Mouse (Mus musculus): Measurements from ENCODE around the gene Ptger1. TPM values are rescaled to one million over a fixed set of nuclear protein-coding genes. Genes with fewer than 3 reads are reported as not detected.

Gene Ptger1
- total RNA-seq (2021): under 1 TPM; 0.20 to 0.53 TPM

- intact Hi-C loops (cut with DNase I): no loop called here
- peak; percentile 67 to 73 for DNase-seq
These were observed at the start of gene Ptger1 for GRCm38 (mm10) chr8:83665969-83666865. TSS of gene Ptger1 (plus strand) at chr8:83666678.

- no peak for DNase-seq
- intact Hi-C loops (cut with DNase I): no loop called here
These were observed 49.4 kb upstream of the Ptger1 start for GRCm38 (mm10) chr8:83617111-83617510.

- intact Hi-C loops (cut with DNase I): no loop called here
These were observed 47.9 kb upstream of the Ptger1 start for GRCm38 (mm10) chr8:83618566-83618965.

DNA sequence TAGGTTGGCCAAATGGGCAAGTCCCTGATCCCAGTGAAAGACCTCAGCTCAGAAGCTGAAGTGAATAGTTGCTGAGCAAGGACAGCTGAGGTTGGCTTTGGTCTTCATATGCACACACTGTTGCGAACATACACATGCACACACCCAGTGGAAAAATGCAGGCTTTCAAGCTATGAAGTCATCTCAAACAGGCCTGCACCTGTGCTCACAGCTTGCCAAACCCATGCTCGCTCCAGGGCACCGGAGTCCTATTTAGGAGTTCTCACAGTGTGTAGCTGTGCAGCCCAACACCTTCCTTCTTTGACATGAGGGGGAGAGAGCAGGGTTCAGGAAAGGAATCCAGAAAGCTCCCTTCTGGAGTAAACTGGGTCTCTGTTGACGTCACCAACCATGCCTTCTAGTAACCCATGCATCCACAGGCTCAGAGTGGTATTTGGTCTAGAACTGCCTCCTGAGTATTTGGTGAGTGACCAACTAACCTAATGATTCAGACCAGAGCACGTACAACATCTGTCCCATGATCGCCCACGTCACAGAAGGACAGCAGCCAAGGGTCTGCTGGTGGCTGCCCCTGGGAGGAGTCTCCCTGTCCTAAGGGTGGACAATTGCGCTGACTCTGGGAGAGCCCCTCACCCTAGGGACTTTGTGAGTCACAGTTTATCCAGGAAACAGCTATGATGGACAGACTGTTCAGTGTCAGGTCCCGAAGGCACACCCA lies 46.8 kb upstream of the Ptger1 start:
- intact Hi-C loops (cut with DNase I): loop anchor here (5.0 kb wide), 1 partner anchor 52 kb away; the partner anchor contains the start of gene Ndufb7

More at GRCm38 (mm10) chr8:83618566-83618965, 47.9 kb upstream of the Ptger1 start:
- no peak for DNase-seq

DNA sequence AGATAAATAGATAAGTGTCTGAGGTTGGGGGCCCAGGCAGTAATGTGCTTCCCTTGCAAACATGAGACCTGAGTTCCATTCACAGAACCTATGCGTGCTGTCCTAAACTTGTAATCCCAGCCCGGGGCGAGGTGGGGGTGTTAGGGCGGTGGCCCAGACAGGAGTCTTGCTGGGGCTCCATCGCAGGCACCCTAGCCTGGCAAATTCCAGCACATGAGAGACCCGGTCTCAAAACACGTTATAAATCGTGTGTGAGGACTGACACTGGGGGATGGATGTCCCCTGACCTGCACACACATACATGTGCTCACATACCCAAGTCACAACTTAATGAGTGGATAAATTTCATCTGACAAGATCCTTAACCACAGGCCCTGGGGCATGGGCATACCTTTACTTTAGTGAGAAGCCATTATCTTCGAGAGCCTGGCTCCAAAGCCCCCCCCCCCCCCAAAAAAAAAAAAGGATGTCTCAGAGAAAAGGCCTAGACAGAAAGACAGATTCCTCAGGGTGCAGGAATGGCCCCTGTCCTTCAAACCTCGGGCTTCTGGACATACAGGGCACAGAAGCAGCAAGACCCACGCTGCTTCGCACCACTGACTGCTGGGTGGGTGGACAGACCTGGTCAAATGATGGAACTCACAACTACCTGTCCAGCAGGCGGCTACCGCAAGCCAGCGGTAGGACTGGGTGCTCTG lies 44.6 kb upstream of the Ptger1 start:
- intact Hi-C loops (cut with DNase I): loop anchor here (5.0 kb wide), 1 partner anchor 55 kb away; the partner anchor contains the start of gene Ndufb7
- no peak for DNase-seq

More for the DNA sequence above, 46.8 kb upstream of the Ptger1 start:
- DNase-seq: no peak

DNA sequence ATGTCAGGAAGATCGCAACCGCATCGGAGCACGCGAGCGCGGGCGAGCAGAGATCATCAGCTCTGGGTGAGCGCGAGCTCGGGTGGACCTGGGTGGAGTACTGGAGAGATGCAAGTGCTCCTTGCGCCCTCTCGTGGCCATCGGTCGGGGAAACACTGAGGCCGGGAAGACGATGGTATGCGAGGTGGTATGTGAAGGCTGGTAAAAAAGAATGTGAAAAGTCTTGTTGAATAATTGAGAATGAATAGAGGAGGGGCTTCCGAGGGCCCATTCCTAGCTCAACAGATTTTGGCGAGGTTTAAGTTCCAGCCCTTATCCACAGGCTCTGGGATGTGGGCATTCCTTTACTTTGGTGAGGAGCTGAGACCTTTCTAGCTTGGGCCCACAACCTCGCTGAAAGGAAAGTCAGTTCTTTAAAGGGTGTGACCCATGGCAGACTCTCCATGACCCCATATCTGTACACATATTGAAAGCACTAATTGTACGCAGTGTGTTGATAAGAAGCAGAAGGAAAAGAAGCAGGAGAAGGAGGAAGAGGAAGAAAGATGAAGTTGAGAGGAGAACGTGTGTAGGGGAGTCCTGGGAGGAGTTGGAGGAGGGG lies 44.0 kb upstream of the Ptger1 start:
- intact Hi-C loops (cut with DNase I): loop anchor here (5.0 kb wide), 1 partner anchor 55 kb away; the partner anchor contains the start of gene Ndufb7

DNA sequence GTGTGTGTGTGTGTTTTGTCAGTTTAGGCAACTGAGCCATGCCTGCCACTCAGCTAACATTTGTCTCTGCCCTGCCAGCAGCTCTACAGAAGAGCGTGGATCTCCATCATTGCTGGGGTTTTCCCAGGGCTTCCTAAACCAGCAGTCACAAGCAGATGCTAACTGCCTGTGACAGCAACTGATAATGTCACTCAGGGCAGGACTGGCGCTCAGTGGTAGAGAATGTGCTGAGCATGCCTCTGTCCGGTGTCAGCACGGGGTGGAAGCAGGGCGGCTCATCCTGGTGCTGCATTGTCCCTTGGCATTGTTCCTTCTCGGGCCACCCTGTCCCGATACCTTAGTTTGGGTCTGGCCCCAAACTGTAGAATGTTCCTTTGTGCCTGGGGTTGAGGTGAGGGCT lies 42.9 kb upstream of the Ptger1 start:
- intact Hi-C loops (cut with DNase I): loop anchor here (5.0 kb wide), 1 partner anchor 56 kb away; the partner anchor contains the start of gene Ndufb7
- DNase-seq: no peak

More for the DNA sequence above, 44.0 kb upstream of the Ptger1 start:
- DNase-seq: peak; percentile 85 to 92

DNA sequence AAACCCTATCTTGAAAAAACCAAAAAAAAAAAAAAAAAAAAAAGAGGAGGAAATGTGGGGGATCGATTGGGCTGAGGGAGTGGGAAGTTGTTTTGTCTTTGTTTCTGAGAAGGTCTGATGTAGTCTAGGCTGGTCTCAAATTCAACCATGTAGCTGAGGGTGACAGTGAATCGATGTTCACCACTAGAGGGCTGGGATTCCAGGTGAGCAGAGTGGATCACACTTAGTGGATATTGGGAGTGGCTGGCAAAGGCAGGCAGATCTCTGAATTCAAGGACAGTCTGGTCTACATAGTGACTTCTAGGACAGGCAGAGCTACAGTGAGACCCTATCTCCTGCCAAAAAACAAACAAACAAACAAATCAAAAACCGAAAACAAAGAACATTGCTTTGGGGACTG lies 41.7 kb upstream of the Ptger1 start:
- intact Hi-C loops (cut with DNase I): loop anchor here (5.0 kb wide), 1 partner anchor 57 kb away; the partner anchor contains the start of gene Ndufb7
- peak; percentile 37 to 61 for DNase-seq

GRCm38 (mm10) chr8:83625676-83626299 lies 40.7 kb upstream of the Ptger1 start:
- intact Hi-C loops (cut with DNase I): no loop called here
- no peak for DNase-seq

GRCm38 (mm10) chr8:83632083-83632707 lies 34.3 kb upstream of the Ptger1 start:
- intact Hi-C loops (cut with DNase I): no loop called here
- no peak for DNase-seq

GRCm38 (mm10) chr8:83638856-83639255 lies 27.6 kb upstream of the Ptger1 start:
- intact Hi-C loops (cut with DNase I): no loop called here
- no peak for DNase-seq

DNA sequence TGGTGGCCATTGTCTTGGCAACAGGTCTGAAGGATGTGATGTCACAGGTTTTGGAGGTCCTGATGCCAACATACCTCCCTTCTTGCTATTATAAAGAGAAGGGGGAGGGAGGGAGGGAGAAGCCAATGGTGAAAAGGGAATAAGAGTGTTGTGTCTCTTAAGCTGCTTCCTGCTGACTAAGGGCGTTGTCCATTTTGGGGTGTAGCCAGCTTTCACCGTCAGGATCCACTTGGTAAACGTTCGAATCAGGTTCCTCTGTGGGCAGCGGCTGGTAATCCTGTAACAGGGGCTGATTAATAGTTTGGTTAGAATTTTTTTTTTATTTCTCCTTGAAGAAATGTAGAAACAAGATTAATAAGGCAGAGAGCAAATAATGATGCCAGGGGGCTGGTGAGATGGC lies 26.8 kb upstream of the Ptger1 start:
- intact Hi-C loops (cut with DNase I): no loop called here
- no peak for DNase-seq

DNA sequence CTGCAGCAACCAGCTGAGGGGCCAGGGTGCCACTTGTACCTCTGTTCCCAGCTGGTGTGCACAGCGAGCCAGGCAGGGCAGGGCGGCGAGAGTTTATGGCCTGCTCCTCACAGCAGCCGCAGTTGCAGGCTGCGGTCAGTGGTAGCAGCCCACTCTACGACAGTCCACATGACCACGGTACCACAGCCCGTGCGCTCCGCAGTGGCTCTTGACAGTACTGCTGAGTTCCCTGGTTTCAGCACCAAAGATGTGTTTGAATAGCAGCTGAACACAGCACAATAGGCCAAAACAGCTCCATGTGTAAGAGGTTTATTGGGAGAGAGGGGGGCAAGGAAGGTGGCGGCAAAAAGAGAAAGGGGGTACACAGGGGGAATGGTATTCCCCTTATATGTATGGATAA lies 19.0 kb upstream of the Ptger1 start:
- intact Hi-C loops (cut with DNase I): no loop called here
- DNase-seq: no peak

GRCm38 (mm10) chr8:83648031-83648430 lies 18.4 kb upstream of the Ptger1 start:
- intact Hi-C loops (cut with DNase I): no loop called here
- DNase-seq: no peak

DNA sequence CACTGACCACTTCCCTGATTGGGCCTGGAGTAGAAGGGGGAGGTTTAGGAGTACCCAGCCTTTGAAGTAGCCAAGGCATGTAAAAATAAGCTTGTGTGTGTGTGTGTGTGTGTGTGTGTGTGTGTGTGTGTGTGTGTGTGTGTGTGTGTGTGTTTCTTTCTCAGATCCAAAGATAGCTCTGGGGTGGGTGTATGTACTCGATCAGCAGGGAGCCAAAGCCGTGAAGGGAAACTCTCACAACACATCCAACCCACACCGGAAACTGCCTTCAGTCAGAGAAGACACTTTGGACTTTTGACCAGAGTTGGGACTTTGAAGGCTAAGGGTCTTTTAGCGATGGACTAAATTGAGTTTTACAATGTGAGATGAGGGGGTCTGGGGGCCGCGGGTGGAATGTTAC lies 16.8 kb upstream of the Ptger1 start:
- intact Hi-C loops (cut with DNase I): no loop called here
- no peak for DNase-seq

DNA sequence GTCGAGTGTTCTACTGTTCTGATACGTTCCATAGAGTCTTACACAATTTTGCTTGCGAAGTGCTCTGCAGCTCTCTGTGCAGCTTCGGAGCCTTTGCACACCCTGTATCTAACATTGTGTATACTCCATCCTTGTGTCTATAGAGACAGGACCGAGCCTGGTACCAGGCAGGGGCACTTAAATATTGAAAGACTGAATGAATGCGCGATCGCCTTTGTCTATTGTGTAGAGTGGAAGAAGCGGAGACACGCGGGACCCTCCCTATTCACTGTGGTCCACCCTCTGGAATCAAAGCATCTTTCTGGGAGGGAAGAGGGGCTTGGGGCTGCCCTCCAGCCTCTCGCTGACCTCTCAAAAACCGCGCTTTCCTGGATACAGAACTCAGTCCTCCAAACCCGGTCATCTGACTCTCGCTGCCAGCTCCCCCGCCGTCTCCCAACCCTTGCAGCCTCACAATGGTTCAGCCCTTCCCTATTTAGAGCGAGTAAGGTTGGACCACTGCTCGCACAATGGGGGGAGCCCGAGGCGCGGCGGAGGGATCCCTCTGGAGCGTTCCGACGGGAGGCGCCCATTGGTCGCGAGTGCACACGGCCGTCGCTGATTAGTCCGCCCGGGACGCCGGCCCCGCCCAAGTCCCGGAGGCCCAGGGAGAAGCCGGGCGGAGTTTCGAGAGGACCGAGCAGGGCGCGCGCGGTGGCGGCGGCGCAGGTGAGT lies 14.3 kb upstream of the Ptger1 start, which contains the start of gene Gipc1:
Gene Gipc1, plus strand, starts transcription at position 648 of the 714 bp plus-strand sequence.
- intact Hi-C loops (cut with DNase I): no loop called here
- DNase-seq: peak; percentile 97

GRCm38 (mm10) chr8:83652744-83653661 lies 13.5 kb upstream of the Ptger1 start:
- no peak for DNase-seq
- intact Hi-C loops (cut with DNase I): no loop called here

GRCm38 (mm10) chr8:83653662-83654017 lies 12.8 kb upstream of the Ptger1 start:
- intact Hi-C loops (cut with DNase I): no loop called here
- DNase-seq: no peak
